In the genomic region with DNA sequence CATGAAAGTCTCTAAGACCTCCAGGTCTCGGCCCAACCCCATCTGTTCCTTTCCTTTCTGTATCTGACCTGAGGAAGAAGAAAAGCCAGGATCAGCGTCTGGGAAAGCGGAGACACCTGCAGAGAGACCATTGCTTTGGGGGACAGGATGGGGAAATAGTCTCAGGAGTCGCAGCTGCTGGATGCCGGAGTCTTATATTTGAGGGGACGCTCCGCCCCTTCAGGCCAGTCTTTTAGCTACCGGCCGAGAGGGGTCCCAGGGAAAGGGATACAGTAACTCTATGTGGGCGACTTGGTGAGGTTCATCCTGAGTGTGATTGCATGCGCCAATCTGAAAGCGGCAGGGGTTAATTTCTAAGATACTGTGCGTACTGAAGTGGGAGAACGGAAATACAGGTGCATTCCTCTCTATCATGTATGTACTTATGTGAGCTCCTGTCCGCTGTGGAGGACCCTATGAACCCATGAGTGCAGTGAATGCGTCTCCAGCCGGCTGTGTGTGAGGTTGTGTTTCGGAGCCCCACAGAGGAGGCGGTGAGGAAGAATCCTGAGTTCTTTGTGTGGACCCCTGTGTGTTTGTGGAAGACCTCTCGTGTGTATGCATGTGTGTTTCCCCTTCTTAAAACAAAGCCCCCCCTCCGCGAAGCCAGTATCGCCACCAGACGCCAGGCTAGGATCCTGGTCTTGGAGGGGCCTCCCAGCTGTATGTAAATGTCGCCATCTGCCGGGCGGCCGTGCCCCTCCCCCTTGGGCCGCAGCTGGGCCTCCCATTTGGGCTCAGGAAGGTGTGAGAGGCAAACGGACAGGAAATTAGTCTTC, we compare ENCODE assay signal across 8 mouse cellular contexts. TPM values are rescaled to one million over a fixed set of nuclear protein-coding genes. Genes with fewer than 3 reads are reported as not detected.
A peak's percentile ranks its signal among the peaks of the same experiment; 100 is the strongest.
DNase-seq lines count a peak whose midpoint lies in the region; ATAC-seq and TF ChIP-seq lines count a peak whose summit lies in the region.

A gene (minus strand): TSS at position 623 of the 818 bp plus-strand sequence.

- peak within 1 kb of the TSS; percentile 78 for H3K4me3 ChIP-seq in E14TG2a.4 (replicated peaks; ENCODE audit: low read length)
- peak within 1 kb of the TSS; percentile 32 to 38 for H3K4me3 ChIP-seq in heart, embryonic 14.5 days (ENCODE audit: control insufficient read depth in 1 of 2, insufficient read depth in 1 of 2, low read depth in 1 of 2, low read length in 2 of 2)
- peak within 1 kb of the TSS; percentile 15; the same call in 1 of the 2 replicates for H3K4me3 ChIP-seq in lung, postnatal 0 days (ENCODE audit: low read depth, low read length)

- no peak for ATAC-seq in heart, embryonic 14.5 days (ENCODE audit: insufficient number of reproducible peaks, insufficient read depth, low FRiP score, low read depth)
- peak; percentile 58 for ATAC-seq in lung, postnatal 0 days
- ATAC-seq in erythroid progenitor cell, adult 5-6 weeks (replicated peaks; ENCODE audit: low FRiP score, poor library complexity, severe bottlenecking): no peak

- peak within 1 kb of the TSS; percentile 30 for H3K9ac ChIP-seq in heart, embryonic 14.5 days (ENCODE audit: low read length)
- H3K9ac ChIP-seq in lung, postnatal 0 days (replicated peaks; ENCODE audit: low read depth): no peak within 1 kb of the TSS

- peak; percentile 31 for DNase-seq in 3T3-L1 (ENCODE audit: low read depth, low spot score)
- DNase-seq in embryo, embryonic 11 days: peak; percentile 85
- DNase-seq in kidney, postnatal 10 days: peak; percentile 78
- peak; percentile 61 for DNase-seq in lung, postnatal 0 days (ENCODE audit: low spot score)
- peak; percentile 93 for DNase-seq in retina, postnatal 1 day

- H3K4me1 ChIP-seq in E14TG2a.4 (replicated peaks; ENCODE audit: low read depth, low read length): peaks cover 69% of the 10 kb centered on the region
- H3K4me1 ChIP-seq in heart, embryonic 14.5 days (ENCODE audit: control insufficient read depth in 2 of 2, insufficient read depth in 2 of 2, low read length in 2 of 2): peaks cover 0 to 9% of the 10 kb centered on the region in 2 experiments; a peak in 1 of 4 replicates
- H3K4me1 ChIP-seq in lung, postnatal 0 days (ENCODE audit: insufficient read depth, low read depth, low read length): no peaks in the 10 kb centered on the region; the same call in 1 of the 2 replicates

- no peak within 1 kb of the TSS for H3K27ac ChIP-seq in heart, embryonic 14.5 days (replicated peaks in 1 of 2; ENCODE audit: control insufficient read depth in 1 of 2, insufficient read depth in 1 of 2, low read depth in 2 of 2, low read length in 2 of 2)
- H3K27ac ChIP-seq in lung, postnatal 0 days (ENCODE audit: low read length): no peak within 1 kb of the TSS

- peaks cover 41% of the 10 kb centered on the region for H3K27me3 ChIP-seq in E14TG2a.4 (ENCODE audit: insufficient read depth, low read length)
- peaks cover 61% of the 10 kb centered on the region for H3K27me3 ChIP-seq in heart, embryonic 14.5 days (ENCODE audit: control insufficient read depth, insufficient read depth, low read length)
- H3K27me3 ChIP-seq in lung, postnatal 0 days (replicated peaks; ENCODE audit: insufficient read depth, low read length): peaks cover 30% of the 10 kb centered on the region; the same call in 1 of the 2 replicates

- 1% methylated on average over 30 of the region's 30 CpGs for WGBS in heart, embryonic 14.5 days
- 2% methylated on average over 30 of the region's 30 CpGs for WGBS in lung, postnatal 0 days

- H3K9me3 ChIP-seq in E14TG2a.4 (ENCODE audit: low read length): no peaks in the 10 kb centered on the region
- H3K9me3 ChIP-seq in heart, embryonic 14.5 days (ENCODE audit: control insufficient read depth, low read length): no peaks in the 10 kb centered on the region
- H3K9me3 ChIP-seq in lung, postnatal 0 days (ENCODE audit: low read length): no peaks in the 10 kb centered on the region

- H3K36me3 ChIP-seq in E14TG2a.4 (ENCODE audit: insufficient read depth, low read length): peaks cover 34% of the 10 kb centered on the region
- H3K36me3 ChIP-seq in heart, embryonic 14.5 days (ENCODE audit: control insufficient read depth, insufficient read depth, low read length): peaks cover 21% of the 10 kb centered on the region
- 0 out of 2 replicates have a peak, but pooled peaks cover 5% of the 10 kb centered on the region for H3K36me3 ChIP-seq in lung, postnatal 0 days (ENCODE audit: insufficient read depth, low read length)

- TF ChIP-seq EP300 in lung, postnatal 0 days (IDR thresholded peaks at IDR 0.05): no peak

- 0 out of 2 replicates have a peak, but pooled peaks have one; percentile 3 for TF ChIP-seq CTCF in E14TG2a.4 (conservative IDR thresholded peaks at IDR 0.05; ENCODE audit: low read length)
- TF ChIP-seq CTCF in lung, postnatal 0 days (IDR thresholded peaks at IDR 0.05): peak; percentile 74

- H3K4me2 ChIP-seq in heart, embryonic 14.5 days (ENCODE audit: low read length): peak within 1 kb of the TSS; percentile 71
- H3K4me2 ChIP-seq in lung, postnatal 0 days (replicated peaks; ENCODE audit: low read depth, low read length): peak within 1 kb of the TSS; percentile 27

RNA-seq across cellular contexts. Expression of the gene that starts here (rescaled TPM):
- polyA plus RNA-seq in heart, embryonic 14.5 days (2014; fragmentation: Nextera tagmentation; extraction: Ambion mirVana): 0.14 TPM in 1 of 2 replicates, not detected in the other
- 0.10 and 0.24 TPM in 2 replicates for polyA plus RNA-seq in lung, postnatal 0 days (2015; fragmentation: Nextera tagmentation; extraction: Ambion mirVana)
- total RNA-seq in erythroid progenitor cell, adult 5-6 weeks (2015; ENCODE audit: low replicate concordance): not detected in 2 replicates
- not detected in 2 replicates for total RNA-seq in erythroid progenitor cell, adult 5-6 weeks (2017; ENCODE audit: low replicate concordance)

Comparison
In these comparisons a context has a peak if more than half of its experiments do, and no peak if none do; other contexts are left out.
1. Peak in DNase-seq, ATAC-seq, H3K4me3 ChIP-seq and H3K4me2 ChIP-seq in lung, postnatal 0 days; RNA of the gene not detected or under 1 TPM.
2. DNase-seq: peak in every context shown above with its lines; median percentile 93 in retina, postnatal 1 day; 85 in embryo, embryonic 11 days; 78 in kidney, postnatal 10 days; 61 in lung, postnatal 0 days; 31 in 3T3-L1.
3. H3K4me3 ChIP-seq: peak in every context shown above with its lines; median percentile 78 in E14TG2a.4; 35 in heart, embryonic 14.5 days; 15 in lung, postnatal 0 days.